Mouse (Mus musculus): ENCODE results near the gene Vps13d. TPM values are rescaled to one million over a fixed set of nuclear protein-coding genes. Genes with fewer than 3 reads are reported as not detected.
A peak's percentile ranks its signal among the peaks of the same experiment; 100 is the strongest.

The Vps13d gene
- total RNA-seq, 2 experiments from 2014 or later: 26.1 to 37.3 TPM

DNA sequence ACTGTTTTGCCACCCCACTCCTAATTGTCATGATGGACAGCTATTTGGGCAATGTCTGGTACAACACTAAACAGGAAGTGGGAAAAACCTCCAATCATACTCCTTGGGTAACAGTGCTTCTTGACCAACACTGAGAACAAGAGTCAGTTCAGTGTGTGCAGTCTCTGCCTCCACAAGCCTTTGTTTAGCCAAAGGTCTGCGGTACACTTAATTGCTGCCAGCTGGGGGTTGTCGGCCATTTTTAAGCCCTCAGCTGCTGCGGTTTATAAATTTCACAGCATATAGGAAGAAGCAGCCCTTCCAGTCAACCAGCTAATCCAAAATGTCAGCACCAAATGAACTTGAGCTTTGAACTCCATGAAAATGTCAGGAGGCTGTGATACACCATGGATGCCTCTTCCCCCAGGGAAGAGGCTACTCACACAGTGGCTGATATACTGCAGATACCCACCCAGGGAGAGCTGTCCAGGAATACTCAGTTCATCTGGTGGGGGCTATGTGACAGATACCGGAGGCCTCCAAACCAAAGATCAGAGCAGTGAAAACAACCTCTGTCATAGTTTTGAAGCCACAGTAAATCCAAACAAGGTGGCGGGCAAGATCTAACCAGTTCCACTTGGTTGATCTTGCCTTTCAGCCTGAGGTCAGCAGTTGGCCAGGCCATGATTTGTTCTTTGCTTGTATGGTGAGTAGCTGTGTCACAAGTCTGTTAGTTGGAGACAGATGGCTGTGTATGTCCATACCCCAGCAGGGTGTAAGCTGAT is 206.2 kb downstream of the Vps13d start:
- peak; percentile 80 for ATAC-seq (replicated peaks; ENCODE audit: poor library complexity, severe bottlenecking)

GRCm38 (mm10) chr4:144986016-144986805 is 208.6 kb downstream of the Vps13d start:
- ATAC-seq (replicated peaks; ENCODE audit: poor library complexity, severe bottlenecking): peak; percentile 35

- ATAC-seq (replicated peaks; ENCODE audit: poor library complexity, severe bottlenecking): no peak
Observed at GRCm38 (mm10) chr4:144983821-144984371, 210.9 kb downstream of the Vps13d start.

DNA sequence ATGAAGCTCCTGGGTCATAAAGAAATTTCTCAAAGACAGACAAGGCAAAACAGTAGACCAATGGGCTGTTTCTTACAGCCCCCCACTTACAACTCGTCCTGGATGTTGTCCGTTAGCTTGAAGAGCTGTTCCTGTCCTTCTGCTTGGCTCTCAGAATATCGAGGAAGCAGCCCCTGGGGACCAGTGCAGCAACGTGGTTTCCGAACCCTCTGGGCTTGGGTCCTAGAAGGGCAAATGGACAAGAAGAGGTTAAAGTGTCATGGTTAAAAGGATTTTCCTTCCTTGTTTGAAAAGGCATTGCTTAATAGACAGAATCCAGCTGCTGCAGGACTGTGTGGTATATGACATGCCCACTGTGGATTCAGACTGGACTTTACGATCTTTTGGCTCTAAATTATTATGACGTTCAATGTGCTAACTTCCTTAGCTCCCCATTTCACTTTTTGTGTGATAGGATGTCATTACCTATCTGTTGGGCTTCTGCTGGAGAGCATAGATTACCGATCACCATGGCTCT is 211.5 kb downstream of the Vps13d start:
- peak; percentile 4 for ATAC-seq (replicated peaks; ENCODE audit: poor library complexity, severe bottlenecking)

- ATAC-seq (replicated peaks; ENCODE audit: poor library complexity, severe bottlenecking): peak; percentile 75
Observed at GRCm38 (mm10) chr4:144980811-144981551, 213.8 kb downstream of the Vps13d start.

- ATAC-seq (replicated peaks; ENCODE audit: poor library complexity, severe bottlenecking): peak; percentile 22
Observed at GRCm38 (mm10) chr4:144980110-144980509, 214.7 kb downstream of the Vps13d start.

DNA sequence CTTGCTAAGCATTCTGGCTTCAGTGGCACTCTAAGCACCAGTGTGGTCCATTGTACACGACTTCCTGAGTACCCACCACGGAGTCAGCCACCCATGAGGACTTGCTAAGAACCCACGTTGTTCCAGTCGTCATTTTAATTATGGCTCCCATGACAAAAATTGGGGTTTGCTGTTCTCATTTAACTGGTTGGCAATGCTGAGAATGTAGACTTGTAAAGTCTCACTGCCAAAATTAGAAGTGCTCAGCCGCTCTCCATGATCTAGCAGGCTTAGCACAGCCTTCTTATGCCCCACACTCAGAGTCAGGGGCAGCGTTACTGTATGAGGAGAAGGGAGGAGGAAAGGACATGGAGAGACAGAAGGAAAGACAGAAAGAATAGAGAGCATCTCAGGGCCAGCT is 216.8 kb downstream of the Vps13d start:
- ATAC-seq (replicated peaks; ENCODE audit: poor library complexity, severe bottlenecking): no peak

- no peak for ATAC-seq (replicated peaks; ENCODE audit: poor library complexity, severe bottlenecking)
Observed at GRCm38 (mm10) chr4:144977057-144977456, 217.7 kb downstream of the Vps13d start.

DNA sequence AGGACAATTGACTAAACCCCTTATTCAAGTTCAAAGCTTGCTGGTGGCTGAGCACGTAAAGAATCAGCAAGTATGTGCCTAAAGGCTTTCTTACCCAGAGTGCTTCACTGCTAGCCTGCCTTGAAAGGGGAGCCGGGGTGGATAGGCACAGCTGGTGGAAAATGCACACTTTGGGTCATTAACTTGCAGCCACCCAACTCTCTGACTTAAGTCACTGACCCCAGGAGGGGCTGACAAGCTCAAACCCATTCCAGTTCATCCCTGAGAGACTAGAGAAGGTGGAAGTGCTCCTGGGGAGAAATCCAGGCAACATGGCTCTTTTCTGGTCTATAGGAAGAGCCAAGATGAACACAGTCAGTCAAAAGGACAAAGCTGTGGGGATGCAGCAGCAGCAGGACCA is 219.3 kb downstream of the Vps13d start:
- ATAC-seq (replicated peaks; ENCODE audit: poor library complexity, severe bottlenecking): no peak

GRCm38 (mm10) chr4:144974458-144974857 is 220.3 kb downstream of the Vps13d start:
- ATAC-seq (replicated peaks; ENCODE audit: poor library complexity, severe bottlenecking): peak; percentile 20

- ATAC-seq (replicated peaks; ENCODE audit: poor library complexity, severe bottlenecking): no peak
Observed at GRCm38 (mm10) chr4:144972948-144973720, 221.7 kb downstream of the Vps13d start.

GRCm38 (mm10) chr4:144971048-144971447 is 223.8 kb downstream of the Vps13d start:
- peak; percentile 70 for ATAC-seq (replicated peaks; ENCODE audit: poor library complexity, severe bottlenecking)

GRCm38 (mm10) chr4:144969030-144969429 is 225.8 kb downstream of the Vps13d start:
- ATAC-seq (replicated peaks; ENCODE audit: poor library complexity, severe bottlenecking): peak; percentile 57

DNA sequence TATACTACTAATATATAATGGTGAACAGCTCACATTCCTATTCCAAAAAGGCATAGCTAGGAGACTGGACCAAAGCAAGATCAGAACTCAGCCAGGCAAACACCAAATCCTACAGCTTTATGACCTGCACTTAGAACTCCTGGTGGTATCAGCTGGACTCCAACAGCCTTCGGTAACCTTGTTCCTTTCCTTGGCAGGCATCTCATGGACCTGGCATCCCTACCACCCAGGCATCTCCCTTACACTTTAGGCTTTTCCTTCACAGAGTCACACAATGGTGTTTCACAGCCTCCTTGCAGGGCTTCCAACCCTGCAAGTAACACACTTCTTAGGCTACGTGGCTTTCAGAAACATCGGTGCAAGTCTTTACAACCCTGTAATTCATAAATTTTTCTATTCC is 226.4 kb downstream of the Vps13d start:
- no peak for ATAC-seq (replicated peaks; ENCODE audit: poor library complexity, severe bottlenecking)

GRCm38 (mm10) chr4:144965255-144965654 is 229.6 kb downstream of the Vps13d start:
- ATAC-seq (replicated peaks; ENCODE audit: poor library complexity, severe bottlenecking): no peak

DNA sequence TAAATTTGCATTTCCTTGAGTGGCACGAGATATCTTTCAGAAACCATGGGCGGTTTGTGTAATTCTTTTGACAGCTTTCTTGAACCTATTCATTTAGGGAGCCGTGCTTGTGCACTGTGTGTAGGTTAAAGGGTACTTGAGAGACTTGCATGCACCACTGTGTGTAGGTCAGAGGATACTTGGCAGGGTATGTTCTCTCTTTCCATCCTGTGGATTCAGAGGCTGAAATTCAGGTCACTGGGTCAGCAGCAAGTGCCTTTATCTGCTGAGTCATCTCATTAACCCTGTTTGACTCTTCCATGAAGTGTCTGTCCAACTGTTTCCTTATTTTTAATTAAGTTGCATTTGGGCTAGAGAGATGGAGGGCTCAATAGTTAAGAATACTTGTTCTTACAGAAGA is 233.1 kb downstream of the Vps13d start:
- ATAC-seq (replicated peaks; ENCODE audit: poor library complexity, severe bottlenecking): no peak

- ATAC-seq (replicated peaks; ENCODE audit: poor library complexity, severe bottlenecking): no peak
Observed at GRCm38 (mm10) chr4:144961232-144961631, 233.6 kb downstream of the Vps13d start.

DNA sequence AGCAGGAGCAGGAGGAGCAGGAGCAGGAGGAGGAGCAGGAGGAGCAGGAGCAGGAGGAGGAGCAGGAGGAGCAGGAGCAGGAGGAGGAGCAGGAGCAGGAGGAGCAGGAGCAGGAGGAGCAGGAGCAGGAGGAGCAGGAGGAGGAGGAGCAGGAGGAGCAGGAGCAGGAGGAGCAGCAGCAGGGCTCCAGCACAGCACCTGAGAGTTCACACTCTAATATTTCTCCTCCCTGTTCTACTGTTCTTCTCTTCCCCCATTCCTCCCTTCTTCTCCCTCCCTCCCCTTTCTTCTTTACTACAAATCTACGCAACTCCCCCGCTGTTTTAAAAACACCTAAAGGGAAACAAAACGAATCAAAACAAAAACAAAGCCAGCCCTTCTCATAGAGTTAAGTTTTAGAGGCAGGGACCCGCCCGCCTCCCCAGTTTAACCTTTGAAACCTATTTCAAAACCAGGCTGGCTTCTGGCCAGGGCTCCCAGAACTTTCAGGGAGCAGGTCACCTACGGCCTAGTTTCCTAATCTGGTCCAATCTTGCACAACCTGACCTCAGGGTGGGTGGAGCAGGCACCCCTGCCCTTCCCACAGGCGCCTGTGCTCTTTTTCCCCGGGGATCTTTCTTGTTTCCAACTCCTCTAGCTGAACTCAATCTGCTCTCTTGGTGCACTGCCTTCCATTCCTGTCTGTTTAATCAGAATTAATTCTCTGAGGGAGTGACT is 234.5 kb downstream of the Vps13d start:
- peak; percentile 83 for ATAC-seq (replicated peaks; ENCODE audit: poor library complexity, severe bottlenecking)

GRCm38 (mm10) chr4:144957721-144958120 is 237.1 kb downstream of the Vps13d start:
- no peak for ATAC-seq (replicated peaks; ENCODE audit: poor library complexity, severe bottlenecking)

Data from granulocyte monocyte progenitor cell, adult 5-6 weeks (primary cell).